Mouse (Mus musculus) T-helper 1 cell (primary cell): ENCODE results near the gene Orm1.

Experiments used
- in situ Hi-C: fragments of 300-600 bp; cut with MboI, MseI; formaldehyde crosslinking; loops from one replicate; pipeline ENCODE4 v1.15.1; 2025; ENCODE audit warnings: high pct_unique_total_duplicates

The Orm1 gene

DNA sequence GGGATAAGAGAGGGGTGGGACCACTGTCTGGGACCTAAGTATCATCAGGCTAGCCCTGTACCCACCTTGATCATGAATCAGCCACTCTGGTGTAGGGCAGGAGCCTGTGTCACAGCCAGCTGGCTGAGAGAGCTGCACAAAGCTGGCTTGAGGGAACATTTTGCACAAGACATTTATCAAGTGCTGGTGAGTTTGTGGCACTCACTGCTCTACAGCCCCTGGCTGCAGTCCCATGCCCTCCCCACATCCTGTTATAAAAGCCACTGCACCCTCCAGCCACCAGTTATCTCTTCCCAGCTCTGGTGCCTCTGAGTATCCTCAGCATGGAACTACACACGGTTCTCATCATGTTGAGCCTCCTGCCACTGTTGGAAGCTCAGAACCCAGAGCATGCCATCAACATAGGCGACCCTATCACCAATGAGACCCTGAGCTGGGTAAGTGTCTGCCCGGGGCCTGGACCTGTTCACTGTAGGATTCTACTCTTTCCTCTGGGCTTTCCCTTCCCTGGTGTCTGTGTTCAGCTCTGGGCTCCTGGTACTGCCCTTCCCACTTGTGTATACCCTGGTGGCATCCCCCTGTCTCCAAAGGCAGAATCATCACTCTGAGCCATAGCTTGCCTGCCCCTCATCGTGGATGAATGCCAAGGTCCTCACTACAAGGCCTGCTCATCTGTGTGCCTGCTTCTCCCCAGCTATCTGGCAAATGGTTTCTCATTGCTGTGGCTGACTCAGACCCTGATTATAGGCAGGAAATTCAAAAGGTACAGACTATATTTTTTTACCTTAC lies 11.7 kb downstream of the Orm1 start, which contains the start of gene Orm3:
Gene Orm3, plus strand, starts transcription at position 286 of the 789 bp plus-strand sequence.
- in situ Hi-C loops: no loop called here

DNA sequence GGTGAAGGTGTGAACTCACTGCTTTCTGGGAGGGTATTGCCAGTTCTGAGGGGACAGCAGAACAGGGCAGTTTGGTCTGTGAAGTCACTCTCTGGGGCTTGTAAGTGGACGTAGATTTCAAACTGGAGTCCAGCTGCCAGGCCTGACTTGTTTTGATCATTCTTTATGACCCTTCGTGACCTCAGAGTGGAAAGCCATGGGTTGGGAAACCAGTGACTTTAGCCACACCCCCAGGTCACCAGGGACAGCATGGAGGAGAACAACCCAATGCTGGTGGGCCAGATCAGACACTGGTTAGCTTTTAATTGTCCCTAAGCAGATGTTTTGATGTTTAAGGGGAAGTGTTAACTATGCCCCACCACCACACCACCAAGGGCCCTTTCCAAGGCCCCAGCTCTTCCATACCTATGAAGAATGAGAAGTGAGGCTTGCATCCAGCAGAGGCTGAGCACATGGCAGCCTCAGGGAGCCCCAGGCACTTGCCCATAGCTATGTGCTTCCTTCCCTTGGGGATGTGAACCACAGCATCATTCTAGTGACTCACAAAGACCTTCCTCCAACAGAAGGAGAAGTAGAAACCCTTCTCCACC lies 12.7 kb downstream of the Orm1 start:
- in situ Hi-C loops: no loop called here

DNA sequence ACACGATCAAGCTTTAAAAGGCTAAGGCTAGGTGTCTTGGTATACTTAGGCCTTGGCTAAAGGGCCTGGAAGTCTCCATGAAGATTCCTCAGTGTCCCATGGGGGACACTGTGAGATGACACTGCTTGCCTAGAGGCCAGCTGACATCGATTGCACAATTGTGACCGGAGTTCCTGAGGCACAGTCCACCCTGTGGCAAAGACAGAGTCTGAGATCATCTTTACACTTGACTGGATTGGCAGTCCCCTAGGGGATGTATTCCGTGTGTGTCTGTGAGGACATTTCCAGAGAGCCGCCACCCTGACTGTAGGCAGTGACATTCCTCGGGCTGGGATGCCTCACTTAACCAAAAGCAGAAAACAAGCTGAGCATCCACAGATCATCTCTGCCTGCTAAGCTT lies 15.5 kb downstream of the Orm1 start:
- in situ Hi-C loops: no loop called here

DNA sequence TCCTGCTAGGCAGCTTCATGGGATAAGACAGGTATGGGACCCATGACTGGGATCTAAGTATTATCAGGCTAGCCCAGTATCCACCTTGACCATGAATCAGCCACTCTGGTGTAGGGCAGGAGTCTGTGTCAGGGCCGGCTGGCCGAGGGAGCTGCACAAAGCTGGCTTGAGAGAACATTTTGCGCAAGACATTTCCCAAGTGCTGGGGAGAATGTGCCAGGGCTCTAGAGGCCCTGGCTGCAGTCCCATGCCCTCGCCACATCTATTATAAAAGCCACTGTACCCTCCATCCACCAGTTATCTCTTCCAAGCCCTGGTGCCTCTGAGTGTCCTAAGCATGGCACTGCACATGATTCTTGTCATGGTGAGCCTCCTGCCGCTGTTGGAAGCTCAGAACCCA lies 17.8 kb downstream of the Orm1 start, which contains the start of gene Orm2:
Gene Orm2, plus strand, starts transcription at position 300 of the 400 bp plus-strand sequence.
- in situ Hi-C loops: no loop called here

DNA sequence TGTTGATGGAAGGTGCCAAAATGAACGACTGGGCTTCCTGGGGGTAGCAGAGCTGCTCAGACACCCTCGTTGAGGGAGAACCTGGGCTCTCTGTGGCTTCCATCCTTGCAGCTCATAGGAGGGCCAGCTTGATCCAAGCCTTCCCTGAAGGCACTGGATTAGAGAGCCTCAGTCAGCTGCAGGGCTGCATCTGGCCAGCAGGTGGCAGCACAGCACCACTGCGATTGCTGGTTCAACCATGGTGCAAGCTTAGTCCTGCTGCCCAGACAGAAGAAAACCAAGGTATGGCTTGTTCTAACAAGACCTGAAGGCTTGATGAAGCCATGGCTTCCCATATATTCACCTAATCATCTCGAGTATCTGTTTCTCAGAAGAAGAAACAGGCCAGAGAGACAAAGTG lies 24.2 kb downstream of the Orm1 start:
- in situ Hi-C loops: no loop called here

DNA sequence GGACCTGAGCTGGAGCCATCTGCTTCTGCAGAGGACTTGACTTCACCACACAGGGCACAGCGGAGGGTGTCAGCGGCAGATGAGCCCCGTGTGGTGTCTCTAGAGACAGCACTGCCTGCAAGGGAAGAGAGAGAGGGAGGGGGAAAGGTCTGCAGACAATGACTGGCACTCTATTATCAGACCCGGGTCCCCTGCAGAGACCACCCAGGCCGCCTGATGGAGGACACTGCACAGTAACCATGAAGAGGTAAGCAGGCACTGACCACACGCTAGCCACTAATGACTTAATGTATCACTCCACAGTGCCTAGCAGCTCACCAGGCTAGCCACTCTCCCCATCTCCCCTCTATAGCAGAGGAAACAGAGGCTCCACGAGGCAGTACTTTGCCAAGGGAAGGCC lies 26.5 kb downstream of the Orm1 start:
- in situ Hi-C loops: loop anchor here (5.0 kb wide), 1 partner anchor 36 kb away; no protein-coding TSS in a partner anchor

DNA sequence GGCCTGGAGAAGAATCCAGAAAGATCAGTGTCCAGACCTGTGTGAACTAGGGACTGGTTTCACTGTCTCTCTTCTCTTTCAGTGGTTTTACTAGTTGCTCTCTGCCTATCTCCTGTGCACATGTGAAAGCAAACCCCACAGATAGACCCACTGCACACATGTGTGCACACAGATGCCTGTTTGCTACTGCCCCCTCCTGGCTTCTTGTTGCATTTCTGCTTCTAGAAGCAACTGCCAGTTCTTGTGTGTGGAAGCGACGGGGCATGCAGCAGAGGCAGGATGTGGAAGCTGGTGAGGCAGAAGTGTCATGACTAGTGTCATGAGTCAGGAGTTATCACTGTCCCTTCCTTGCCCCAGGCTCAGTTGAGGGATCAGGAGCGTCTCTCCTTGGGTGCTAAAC lies 27.5 kb downstream of the Orm1 start:
- in situ Hi-C loops: loop anchor here (5.0 kb wide), 1 partner anchor 35 kb away; no protein-coding TSS in a partner anchor

DNA sequence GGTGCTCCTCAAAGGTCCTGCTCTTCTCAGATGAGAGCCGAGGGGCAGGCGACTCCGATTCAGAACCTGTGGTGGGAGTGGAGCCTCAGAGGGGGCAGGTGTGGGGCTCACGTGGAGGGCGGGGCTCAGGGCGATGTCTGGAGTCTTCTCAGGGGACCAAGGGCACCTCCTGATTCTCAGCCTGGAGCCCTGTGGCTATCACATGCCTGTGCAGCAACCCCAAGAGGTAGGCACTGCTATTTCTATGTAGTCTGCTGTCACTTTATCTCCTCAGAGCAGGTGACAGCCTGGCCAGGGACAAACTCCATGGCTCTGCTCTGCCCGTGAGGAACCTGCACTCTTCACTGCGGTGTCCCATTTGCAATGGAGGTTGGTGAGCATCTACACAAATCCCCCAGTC lies 29.0 kb downstream of the Orm1 start:
- in situ Hi-C loops: loop anchor here (5.0 kb wide), 1 partner anchor 34 kb away; no protein-coding TSS in a partner anchor

DNA sequence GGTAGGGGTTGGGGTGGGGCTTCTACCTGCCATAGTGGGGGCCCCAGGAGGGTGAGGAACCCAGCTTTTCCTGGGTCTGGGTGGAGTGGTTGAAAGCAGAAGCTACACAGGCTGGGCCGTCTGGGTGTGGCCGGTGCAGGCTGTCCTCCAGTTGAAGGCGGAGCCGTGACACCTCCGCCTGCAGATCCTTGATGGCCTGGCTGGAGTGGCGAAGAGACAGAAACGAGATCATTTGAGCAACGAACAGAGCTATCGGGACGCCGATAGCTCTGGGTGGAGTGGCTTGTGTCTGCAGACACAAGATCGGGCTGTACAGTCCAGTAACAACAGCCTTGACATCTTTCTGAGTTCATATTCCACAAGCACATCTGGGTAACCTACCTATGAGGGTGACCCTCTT lies 30.0 kb downstream of the Orm1 start:
- in situ Hi-C loops: loop anchor here (5.0 kb wide), 1 partner anchor 33 kb away; no protein-coding TSS in a partner anchor

DNA sequence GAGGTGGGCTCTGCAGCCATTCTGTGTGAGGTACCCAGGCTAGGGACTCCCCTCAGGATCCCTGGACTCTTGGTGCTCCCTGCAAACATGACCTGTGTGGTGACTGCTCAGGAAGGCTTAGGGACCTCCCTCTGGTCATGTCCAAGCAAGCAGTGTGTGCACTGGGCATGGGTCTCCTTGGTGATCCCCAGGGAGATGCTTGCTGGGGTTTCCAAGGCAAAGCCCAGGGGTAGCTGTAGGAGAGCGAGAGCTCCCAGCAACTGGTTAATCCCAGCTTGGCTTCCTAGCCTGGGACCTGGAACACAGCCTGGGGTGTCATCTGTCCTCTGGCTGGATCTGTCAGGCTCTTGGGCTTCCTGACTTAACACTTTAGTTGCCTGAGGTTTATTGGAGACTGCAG lies 31.0 kb downstream of the Orm1 start:
- in situ Hi-C loops: no loop called here

DNA sequence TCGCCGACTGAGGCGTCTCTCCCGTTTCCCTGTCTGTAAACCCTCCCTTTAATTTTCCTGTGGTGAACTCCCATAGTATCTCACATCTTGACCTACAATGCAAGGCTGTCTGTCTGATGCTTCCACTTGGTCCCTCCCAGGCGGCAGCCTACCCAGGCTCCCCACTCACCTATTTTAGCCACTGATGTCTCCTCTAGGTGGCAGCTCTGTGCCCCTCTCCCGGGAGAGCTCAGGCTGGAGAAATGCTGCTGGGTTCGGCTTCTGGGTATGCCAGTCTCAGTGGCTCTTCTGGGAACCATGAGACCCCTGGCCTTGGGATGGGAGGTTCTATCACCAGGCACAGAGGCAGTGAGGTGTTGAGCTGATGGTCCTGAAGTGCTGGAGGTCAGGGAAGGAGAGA lies 33.1 kb downstream of the Orm1 start:
- in situ Hi-C loops: no loop called here

DNA sequence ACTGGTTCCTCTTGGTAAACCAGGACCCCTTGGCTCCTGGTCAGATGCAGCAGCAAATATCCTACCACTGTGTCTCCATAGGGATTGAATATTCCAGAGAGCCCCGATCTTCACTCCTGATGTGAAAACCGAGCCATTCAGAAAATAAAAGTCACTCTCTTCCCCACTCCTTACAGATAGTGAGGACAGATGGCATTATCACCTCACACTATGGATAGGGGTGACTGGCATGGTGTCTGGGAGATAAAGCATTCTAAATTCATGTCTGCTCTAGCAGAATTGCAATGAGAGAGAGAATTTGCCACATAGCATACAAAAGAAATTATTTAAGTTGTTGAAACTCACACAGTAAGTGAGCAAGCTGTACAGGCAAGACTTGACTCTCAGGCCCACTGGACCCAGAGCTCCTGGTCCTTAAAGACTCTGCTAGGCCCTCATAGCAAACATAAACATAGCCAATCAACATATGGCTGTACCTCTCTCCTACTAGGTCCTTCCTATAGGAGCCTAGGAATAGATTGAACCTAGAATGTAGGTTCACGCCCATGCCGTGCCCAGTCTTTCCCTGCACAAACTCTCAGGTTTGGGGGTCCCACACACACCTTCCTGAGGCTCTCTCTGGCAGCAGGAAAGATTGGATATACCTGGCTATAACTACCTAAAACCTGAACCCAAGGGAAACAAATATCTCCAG lies 38.5 kb downstream of the Orm1 start:
- in situ Hi-C loops: no loop called here

DNA sequence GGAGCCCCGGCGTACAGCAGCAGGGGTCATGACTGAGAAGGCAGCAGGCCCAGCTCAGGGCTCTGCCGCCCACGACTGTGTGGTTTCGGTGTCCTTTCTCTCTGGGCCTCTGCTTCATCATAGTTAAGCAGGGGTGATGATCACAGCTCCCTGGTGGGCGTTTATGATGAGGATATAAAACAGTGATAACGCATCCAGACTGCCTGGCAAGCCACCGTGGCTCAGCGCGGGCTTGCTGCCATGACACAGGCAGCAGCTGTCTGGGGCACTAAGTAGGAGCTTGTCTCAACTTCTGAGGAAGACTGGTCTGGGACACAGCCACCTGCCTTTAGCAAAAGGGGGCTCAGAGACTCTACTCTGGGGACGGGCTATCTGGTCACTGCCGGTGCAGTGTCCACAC lies 39.1 kb downstream of the Orm1 start:
- in situ Hi-C loops: no loop called here

DNA sequence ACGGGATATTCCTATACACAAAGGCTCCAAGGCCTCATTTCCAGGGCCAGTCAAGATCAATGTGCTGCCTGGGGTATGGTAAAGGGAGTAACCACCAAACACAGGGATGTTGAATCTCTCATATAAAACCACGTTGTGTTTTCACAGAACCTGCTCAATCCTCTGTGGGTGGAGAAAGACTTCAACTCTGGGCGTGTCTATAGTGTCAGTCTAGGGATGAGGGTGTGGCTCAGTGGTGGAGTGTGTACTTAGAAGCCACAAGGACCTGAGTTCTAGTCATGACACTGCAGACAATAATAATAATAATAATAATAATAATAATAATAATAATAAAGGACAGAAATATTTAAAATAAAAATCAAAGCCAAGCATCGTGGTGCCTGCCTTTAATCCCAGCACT lies 39.9 kb downstream of the Orm1 start:
- in situ Hi-C loops: no loop called here

DNA sequence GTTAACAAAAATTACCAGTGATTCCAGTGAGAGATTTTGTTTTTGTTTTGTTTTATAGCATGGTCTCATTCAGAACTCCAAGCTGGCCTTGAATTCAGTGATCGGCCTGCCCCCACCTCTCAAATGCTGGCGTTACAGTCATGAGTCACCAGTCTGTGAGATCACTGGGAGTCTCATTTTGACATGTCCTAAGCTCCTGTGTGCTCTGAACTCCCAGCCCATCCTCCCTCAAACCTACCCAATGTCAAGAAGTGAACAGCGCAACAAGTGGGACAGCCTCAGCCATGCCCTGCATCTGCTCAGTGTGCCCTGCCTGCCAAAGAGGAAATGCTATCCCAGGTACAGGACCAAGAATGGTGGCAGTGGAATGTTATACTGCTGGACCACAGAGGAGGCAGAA lies 40.9 kb downstream of the Orm1 start:
- in situ Hi-C loops: no loop called here

DNA sequence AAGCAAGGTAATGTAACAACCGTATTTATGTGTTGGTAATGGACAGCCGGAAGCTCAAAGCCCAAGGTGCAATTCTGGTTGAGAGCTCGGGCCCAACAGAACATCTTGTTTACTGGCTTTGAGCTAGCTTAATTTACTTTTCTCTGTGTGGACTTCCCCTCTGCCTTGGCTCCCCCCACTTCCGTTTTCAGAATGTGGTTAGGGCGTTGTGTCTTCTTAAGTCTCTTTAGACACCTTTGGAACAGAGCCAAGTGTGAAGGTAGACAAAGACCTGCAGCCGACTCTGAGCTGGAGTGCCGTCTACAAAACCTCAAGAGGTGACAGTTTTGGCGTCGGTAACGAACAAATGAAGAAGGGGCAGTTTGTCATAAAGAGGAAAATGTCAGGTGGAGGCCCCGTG lies 41.4 kb downstream of the Orm1 start:
- in situ Hi-C loops: no loop called here

DNA sequence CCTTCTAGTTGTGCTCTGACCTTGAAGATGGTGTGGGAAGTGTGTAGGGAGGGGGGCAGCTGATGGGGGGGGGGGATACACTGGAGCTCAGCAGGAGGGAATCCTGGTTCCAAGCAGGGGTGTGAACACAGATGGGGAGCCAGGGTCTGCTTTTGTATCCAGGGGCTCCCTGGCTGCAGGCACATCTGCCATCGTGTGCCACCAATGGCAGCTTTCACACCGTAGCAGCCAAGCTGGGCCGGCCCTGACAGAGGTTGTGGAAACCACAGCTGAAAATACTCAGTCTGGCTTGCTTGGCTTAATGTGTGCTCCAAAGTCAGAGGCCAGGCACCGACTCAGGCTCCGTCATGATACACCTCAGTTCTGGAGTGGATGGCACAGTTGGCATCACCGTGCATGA lies 43.7 kb downstream of the Orm1 start:
- in situ Hi-C loops: no loop called here

DNA sequence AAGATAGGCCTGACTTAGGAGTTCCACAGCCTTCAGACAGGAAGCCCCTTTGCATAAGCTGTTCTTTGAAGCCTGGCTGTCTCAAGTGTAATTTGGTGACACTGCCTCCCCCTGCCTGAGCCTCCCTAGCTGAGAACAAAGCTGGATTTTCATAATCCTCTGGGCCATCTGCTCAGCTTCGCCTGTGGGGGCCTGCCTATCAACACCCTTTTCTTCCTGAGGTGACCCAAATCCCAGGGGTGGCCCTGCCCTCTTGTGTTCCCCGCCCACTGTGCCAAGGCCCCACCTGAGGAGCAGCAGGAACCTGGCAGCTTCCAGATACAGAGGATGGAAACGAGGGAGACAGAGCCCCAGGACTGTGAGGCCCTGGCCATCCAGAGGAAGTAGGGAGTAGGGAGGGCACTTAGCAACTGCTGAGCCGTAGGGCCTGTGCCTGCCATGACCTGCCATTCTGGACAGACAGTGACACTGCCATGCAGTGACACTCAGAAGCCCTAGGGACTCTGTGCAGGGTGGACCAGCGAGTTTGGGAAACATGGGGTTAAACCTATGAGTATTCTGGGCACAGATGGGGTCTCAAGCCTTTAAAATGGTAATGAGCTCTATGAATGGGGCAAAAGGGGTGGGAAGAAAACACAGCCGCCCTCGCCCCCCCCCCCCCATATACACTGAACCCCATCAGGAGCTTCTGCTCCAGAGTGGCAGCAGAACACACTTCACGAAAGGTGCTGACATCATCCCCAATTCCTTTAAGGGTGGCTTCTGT lies 44.9 kb downstream of the Orm1 start:
- in situ Hi-C loops: no loop called here

DNA sequence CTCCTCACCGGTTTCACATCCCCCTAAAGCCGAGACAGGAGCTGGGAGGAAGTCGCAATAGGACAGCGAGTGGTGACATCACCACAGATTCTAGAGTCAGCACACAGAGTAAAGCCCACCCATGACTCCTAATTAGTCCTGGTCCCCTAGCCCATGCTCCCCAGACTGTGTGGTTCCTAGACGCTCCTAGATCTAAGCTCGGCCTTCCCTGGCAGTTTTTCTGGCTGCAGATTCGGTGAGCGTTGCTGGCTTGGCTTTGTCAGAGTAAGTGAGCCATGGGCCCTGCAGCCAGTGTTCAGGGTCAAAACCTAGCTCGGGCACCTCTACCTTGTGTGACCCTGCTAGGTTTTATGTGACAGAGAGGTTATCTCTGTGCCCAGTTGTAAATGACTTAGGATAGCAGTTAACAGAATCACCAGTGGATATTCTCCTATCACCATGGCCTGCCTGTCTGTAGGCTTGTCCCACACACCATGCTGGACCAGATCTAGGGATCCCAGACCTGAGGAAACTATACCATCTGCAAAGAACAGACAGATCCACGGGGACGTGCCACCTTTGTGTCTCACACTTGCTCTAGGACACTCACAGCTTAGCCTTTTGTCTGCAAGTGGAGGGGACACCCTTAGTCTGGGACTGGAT lies 45.6 kb downstream of the Orm1 start:
- in situ Hi-C loops: no loop called here

DNA sequence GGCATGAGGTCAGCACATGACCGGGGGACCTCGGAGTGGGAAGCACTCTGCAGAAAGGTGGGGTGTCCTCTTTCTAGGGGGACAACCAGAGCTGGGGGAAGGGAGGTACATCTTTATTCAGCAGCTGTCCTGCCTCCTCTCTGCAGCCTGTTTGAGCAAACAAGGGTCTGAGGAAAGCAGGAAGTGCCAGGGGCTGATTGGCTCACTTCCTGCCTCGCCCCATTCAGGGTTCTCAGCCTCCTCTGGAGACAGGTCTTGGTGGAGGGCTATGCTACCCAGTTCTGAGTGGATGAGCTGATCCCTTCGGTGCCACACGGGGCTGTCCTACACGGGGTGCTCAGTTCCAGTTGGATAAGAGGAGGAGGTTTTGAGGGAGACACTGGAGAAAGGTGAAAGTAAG lies 47.0 kb downstream of the Orm1 start:
- in situ Hi-C loops: no loop called here
